Mouse (Mus musculus) neural tube, embryonic 11.5 days (tissue): ENCODE measurements around the gene Slc22a13. TPM values are rescaled to one million over a fixed set of nuclear protein-coding genes. Genes with fewer than 3 reads are reported as not detected.

Experiments
- polyA plus RNA-seq: library from polyadenylated mRNA; unstranded; fragments of >200 nt; fragmentation: Nextera tagmentation; extraction: Ambion mirVana; gene quantifications from 2 replicates; pipeline ENCODE4 v1.2.1, GENCODE M21; 2014

Slc22a13 gene
- polyA plus RNA-seq, 1 experiment from 2014 or later, result not detected

Other genes starting within 250 kb of the Slc22a13 start
- 12.1 and 12.2 TPM in 2 replicates for gene Vill, start 156.3 kb downstream of the Slc22a13 start, polyA plus RNA-seq
- gene Plcd1, start 115.6 kb downstream of the Slc22a13 start, polyA plus RNA-seq, result 26.3 and 30.5 TPM in 2 replicates
- 0.92 and 0.97 TPM in 2 replicates for gene Dlec1, start 106.6 kb downstream of the Slc22a13 start, polyA plus RNA-seq
- 1.2 and 1.4 TPM in 2 replicates for gene Acaa1b, start 52.0 kb downstream of the Slc22a13 start, polyA plus RNA-seq
- gene Gm47289, start 49.9 kb downstream of the Slc22a13 start, polyA plus RNA-seq, result not detected in 2 replicates
- gene Oxsr1, start 113.3 kb upstream of the Slc22a13 start, polyA plus RNA-seq, result 15.8 and 17.1 TPM in 2 replicates
- gene Acaa1a, start 130.6 kb upstream of the Slc22a13 start, polyA plus RNA-seq, result 69.4 and 75.1 TPM in 2 replicates
- 7.2 and 7.9 TPM in 2 replicates for gene Myd88, start 132.3 kb upstream of the Slc22a13 start, polyA plus RNA-seq
- 5.6 and 6.7 TPM in 2 replicates for gene Xylb, start 148.3 kb upstream of the Slc22a13 start, polyA plus RNA-seq
- gene Slc22a14, start 156.5 kb upstream of the Slc22a13 start, polyA plus RNA-seq, result not detected in 2 replicates
- 87.2 and 99.6 TPM in 2 replicates for gene Acvr2b, start 193.0 kb upstream of the Slc22a13 start, polyA plus RNA-seq
- 47.0 and 49.2 TPM in 2 replicates for gene Exog, start 235.8 kb upstream of the Slc22a13 start, polyA plus RNA-seq